Mouse (Mus musculus) forebrain, embryonic 13.5 days (tissue): ENCODE data around the gene Ola1. TPM values are rescaled to one million over a fixed set of nuclear protein-coding genes. Genes with fewer than 3 reads are reported as not detected.
A peak's percentile ranks its signal among the peaks of the same experiment; 100 is the strongest.

Experiments
- ATAC-seq: fragments of 200-750 bp; cut with Nextera tagmentation; 2 replicates; pipeline ENCODE4 v1.8.0; 2017
- H3K27ac ChIP-seq: fragments of 300-500 bp; sonication (generic); 2 replicates; pipeline ENCODE4 v1.5.1; 2015; ENCODE audit warnings: inconsistent platforms, mild to moderate bottlenecking, moderate library complexity
- H3K27me3 ChIP-seq: fragments of 300-500 bp; sonication (generic); 2 replicates; pipeline ENCODE4 v1.6.1; 2015; ENCODE audit warnings: mild to moderate bottlenecking, inconsistent platforms
- H3K36me3 ChIP-seq: fragments of 300-500 bp; sonication (generic); 2 replicates; pipeline ENCODE4 v1.6.1; 2015; ENCODE audit warnings: mild to moderate bottlenecking, inconsistent platforms; ENCODE audit not compliant: poor library complexity, severe bottlenecking
- H3K4me1 ChIP-seq: fragments of 300-500 bp; sonication (generic); 2 replicates; pipeline ENCODE4 v1.6.1; 2015; ENCODE audit warnings: inconsistent platforms
- H3K4me2 ChIP-seq: fragments of 300-500 bp; sonication (generic); 2 replicates; pipeline ENCODE4 v1.6.1; 2015; ENCODE audit warnings: inconsistent platforms, mild to moderate bottlenecking, moderate library complexity
- H3K4me3 ChIP-seq: fragments of 300-500 bp; sonication (generic); 2 replicates; pipeline ENCODE4 v1.5.1; 2015; ENCODE audit warnings: mild to moderate bottlenecking, inconsistent platforms
- H3K9ac ChIP-seq: fragments of 300-500 bp; sonication (generic); 2 replicates; pipeline ENCODE4 v1.6.1; 2015; ENCODE audit warnings: mild to moderate bottlenecking, inconsistent platforms
- H3K9me3 ChIP-seq: fragments of 300-500 bp; sonication (generic); replicated peaks from 2 replicates; pipeline ENCODE4 v1.6.1; 2016; ENCODE audit warnings: inconsistent platforms
- WGBS: fragments of 180-500 bp; shearing (Covaris S2); methylation state at CpG from one replicate; pipeline ENCODE4 v1.1.7; 2015; 5-methylcytosine and 5-hydroxymethylcytosine counted together
- polyA plus RNA-seq: library from polyadenylated mRNA; unstranded; fragments of >200 nt; fragmentation: Nextera tagmentation; extraction: Ambion mirVana; gene quantifications from 2 replicates; pipeline ENCODE4 v1.2.1, GENCODE M21; 2015

Ola1 gene
- 104 and 115 TPM in 2 replicates for polyA plus RNA-seq

GRCm38 (mm10) chr2:73218913-73219312 lies at the start of gene Ola1:
Gene Ola1, minus strand, starts transcription at chr2:73218924.
- H3K4me3 ChIP-seq: no peak within 1 kb of the TSS
- no peak within 1 kb of the TSS for H3K4me2 ChIP-seq
- no peaks in the 10 kb centered on the region for H3K36me3 ChIP-seq
- 90% methylated on average over 5 of the region's 5 CpGs for WGBS
- H3K27ac ChIP-seq: no peak within 1 kb of the TSS
- peaks cover 4% of the 10 kb centered on the region for H3K4me1 ChIP-seq
- ATAC-seq: no peak
- no peaks in the 10 kb centered on the region for H3K27me3 ChIP-seq
- H3K9ac ChIP-seq: no peak within 1 kb of the TSS
- H3K9me3 ChIP-seq: no peaks in the 10 kb centered on the region

DNA sequence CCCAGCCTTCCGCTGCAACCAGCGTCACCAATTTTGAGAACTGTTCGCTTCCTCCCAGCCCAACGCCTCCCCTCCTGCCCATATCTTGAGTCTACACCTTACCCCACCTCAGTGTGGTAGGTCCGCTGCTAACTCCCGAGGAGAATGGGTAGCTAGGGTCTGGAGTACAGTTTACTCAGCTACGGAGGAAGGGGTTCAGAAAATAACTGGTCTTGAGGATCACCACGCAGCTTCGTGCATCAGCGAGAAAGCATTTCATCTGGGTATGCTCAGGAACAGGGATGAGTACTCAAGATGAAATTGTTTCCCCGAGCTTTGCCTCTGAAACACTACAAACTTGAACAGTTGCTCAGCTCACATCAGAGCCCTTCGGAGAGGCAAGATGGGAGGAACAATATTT lies 49.6 kb upstream of the Ola1 start:
- Histone ChIP-seq H3K9me3 (no peaks in the 10 kb centered on the region), H3K27ac (peak overlapping the region; percentile 55), H3K36me3 (peaks cover under 1% of the 10 kb centered on the region; the same call in 1 of the 2 replicates), H3K4me1 (peaks cover 61% of the 10 kb centered on the region), H3K9ac (peak overlapping the region; percentile 26; the same call in 1 of the 2 replicates), H3K4me2 (peak overlapping the region; percentile 48), H3K27me3 (peaks cover 86% of the 10 kb centered on the region), H3K4me3 (peak overlapping the region; percentile 17)
- WGBS: under 1% methylated on average over 12 of the region's 12 CpGs
- no peak for ATAC-seq

DNA sequence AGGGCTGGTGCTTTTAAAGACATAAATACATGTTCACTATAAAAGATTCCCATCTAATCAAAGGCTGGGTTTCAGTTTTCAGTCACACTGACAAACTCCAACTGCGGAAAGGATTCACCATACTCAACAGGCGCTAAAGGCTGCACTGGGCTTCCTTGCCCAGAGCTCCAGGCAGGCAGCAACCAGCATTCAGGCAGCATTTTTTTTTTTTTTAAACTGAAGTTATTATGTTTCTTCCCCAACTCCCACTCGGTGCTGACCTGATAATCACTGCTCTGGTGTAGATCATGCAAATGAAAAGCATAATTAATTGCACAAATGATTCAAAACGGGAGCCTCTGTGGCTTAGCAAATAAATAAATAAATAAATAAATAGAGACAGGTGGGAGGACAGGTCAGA lies 49.1 kb upstream of the Ola1 start:
- Histone ChIP-seq H3K4me1 (peaks cover 57% of the 10 kb centered on the region), H3K27me3 (peaks cover 86% of the 10 kb centered on the region)
- 2% methylated on average over 4 of the region's 4 CpGs for WGBS

DNA sequence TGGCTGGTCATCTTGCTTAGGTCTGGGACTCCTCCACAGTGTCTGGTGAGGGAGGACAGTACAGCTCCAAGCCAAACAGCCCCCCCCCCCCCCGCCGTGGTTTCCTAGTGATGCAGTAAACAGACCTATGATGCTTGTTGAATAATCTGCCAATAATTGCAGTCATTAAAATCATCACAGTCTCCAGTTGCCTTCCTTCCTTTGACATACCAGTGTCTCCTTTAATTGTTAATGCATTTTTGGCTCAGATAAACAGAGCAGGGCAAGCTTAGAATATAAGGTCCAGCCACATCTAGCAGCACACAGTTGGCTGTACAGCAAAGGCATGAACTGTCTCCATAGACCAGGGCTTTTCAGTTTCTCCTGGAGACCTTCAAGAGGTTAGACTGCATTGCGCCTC lies 48.5 kb upstream of the Ola1 start:
- H3K4me2 ChIP-seq: no peak overlapping the region
- peaks cover 53% of the 10 kb centered on the region for H3K4me1 ChIP-seq
- H3K9ac ChIP-seq: no peak overlapping the region
- no peak overlapping the region for H3K27ac ChIP-seq
- WGBS: 12% methylated on average over 3 of the region's 3 CpGs
- ATAC-seq: no peak
- H3K4me3 ChIP-seq: no peak overlapping the region
- H3K27me3 ChIP-seq: peaks cover 86% of the 10 kb centered on the region
- H3K9me3 ChIP-seq: no peaks in the 10 kb centered on the region
- no peaks in the 10 kb centered on the region for H3K36me3 ChIP-seq

More for the DNA sequence above, 49.1 kb upstream of the Ola1 start:
- Histone ChIP-seq H3K9ac (peak overlapping the region; percentile 26; the same call in 1 of the 2 replicates), H3K36me3 (no peaks in the 10 kb centered on the region), H3K9me3 (no peaks in the 10 kb centered on the region), H3K4me2 (peak overlapping the region; percentile 48), H3K27ac (peak overlapping the region; percentile 55; the same call in 1 of the 2 replicates), H3K4me3 (peak overlapping the region; percentile 17)
- ATAC-seq: no peak

DNA sequence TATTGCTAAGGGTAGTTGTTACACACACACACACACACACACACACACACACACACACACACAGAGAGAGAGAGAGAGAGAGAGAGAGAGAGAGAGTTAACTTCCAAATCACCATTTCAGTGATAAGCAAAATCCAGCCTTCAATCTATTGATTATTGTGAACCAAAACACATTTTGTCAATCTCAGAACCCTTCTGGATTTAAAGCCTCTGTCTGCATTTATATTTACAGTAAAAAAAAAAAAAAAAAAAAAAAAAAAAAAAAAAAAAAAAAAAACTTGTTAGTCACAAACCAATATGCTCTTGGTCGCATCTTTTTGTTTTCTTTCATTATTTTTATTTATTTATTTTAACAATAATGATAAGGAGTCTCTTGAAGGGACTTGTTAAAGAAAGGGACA lies 47.9 kb upstream of the Ola1 start:
- no peaks in the 10 kb centered on the region for H3K9me3 ChIP-seq
- H3K4me2 ChIP-seq: no peak overlapping the region
- H3K27ac ChIP-seq: no peak overlapping the region
- no peak overlapping the region for H3K9ac ChIP-seq
- WGBS: 60% methylated on average over 1 of the region's 1 CpGs
- peaks cover 86% of the 10 kb centered on the region for H3K27me3 ChIP-seq
- peaks cover 53% of the 10 kb centered on the region for H3K4me1 ChIP-seq
- H3K36me3 ChIP-seq: no peaks in the 10 kb centered on the region
- H3K4me3 ChIP-seq: no peak overlapping the region
- no peak for ATAC-seq

- no peak for ATAC-seq
- H3K9ac ChIP-seq: no peak overlapping the region
- peaks cover 2% of the 10 kb centered on the region; the same call in 1 of the 2 replicates for H3K9me3 ChIP-seq
- H3K27ac ChIP-seq: no peak overlapping the region
- peaks cover 81% of the 10 kb centered on the region for H3K27me3 ChIP-seq
- 6% methylated on average over 5 of the region's 5 CpGs for WGBS
- H3K36me3 ChIP-seq: no peaks in the 10 kb centered on the region
- H3K4me3 ChIP-seq: no peak overlapping the region
- H3K4me1 ChIP-seq: peaks cover 47% of the 10 kb centered on the region
- peak overlapping the region; percentile 11; the same call in 1 of the 2 replicates for H3K4me2 ChIP-seq
Observed at GRCm38 (mm10) chr2:73266011-73266410, 47.3 kb upstream of the Ola1 start.

DNA sequence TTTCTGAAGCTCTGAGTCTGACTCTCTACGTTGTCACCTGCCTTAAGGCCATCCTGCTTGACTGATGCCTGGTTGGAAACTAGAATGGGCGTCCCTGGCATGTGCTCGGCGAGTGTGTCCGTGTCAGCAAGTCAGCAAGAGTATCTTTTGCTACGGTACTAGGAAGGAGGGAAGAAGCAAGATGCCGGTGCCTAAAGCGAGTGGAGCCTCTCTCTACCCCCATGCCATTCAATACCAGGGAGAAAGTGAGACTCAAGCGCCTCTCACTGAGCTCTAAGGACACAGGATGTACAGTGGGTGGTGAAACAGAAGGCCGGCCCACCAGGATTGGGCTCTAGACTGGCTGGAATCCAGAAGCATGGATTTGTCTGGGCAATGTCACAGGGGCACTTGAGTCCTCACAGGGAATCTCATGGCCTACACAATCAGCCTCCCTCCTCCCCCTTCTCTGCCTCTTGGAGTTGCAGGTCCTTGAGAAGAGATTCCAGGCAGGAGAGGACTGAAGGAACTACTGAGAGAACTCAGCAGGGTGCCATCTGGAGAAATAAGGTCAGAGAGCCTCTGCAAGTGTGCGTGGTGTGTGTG lies 46.0 kb upstream of the Ola1 start:
- Histone ChIP-seq H3K9me3 (peaks cover 4% of the 10 kb centered on the region; the same call in 1 of the 2 replicates), H3K27me3 (peaks cover 68% of the 10 kb centered on the region), H3K9ac (peak overlapping the region; percentile 47; the same call in 1 of the 2 replicates), H3K27ac (no peak overlapping the region), H3K4me1 (peaks cover 34% of the 10 kb centered on the region), H3K36me3 (no peaks in the 10 kb centered on the region), H3K4me2 (peak overlapping the region; percentile 65), H3K4me3 (peak overlapping the region; percentile 40; the same call in 1 of the 2 replicates)
- peak; percentile 23; the same call in 1 of the 2 replicates for ATAC-seq
- 6% methylated on average over 11 of the region's 11 CpGs for WGBS

- Histone ChIP-seq H3K4me3 (peak overlapping the region; percentile 40), H3K27ac (no peak overlapping the region), H3K9ac (peak overlapping the region; percentile 47; the same call in 1 of the 2 replicates), H3K9me3 (peaks cover 4% of the 10 kb centered on the region; the same call in 1 of the 2 replicates), H3K27me3 (peaks cover 67% of the 10 kb centered on the region), H3K36me3 (no peaks in the 10 kb centered on the region), H3K4me1 (peaks cover 32% of the 10 kb centered on the region), H3K4me2 (peak overlapping the region; percentile 65)
- peak; percentile 29 for ATAC-seq
- WGBS: under 1% methylated on average over 38 of the region's 38 CpGs
Observed at GRCm38 (mm10) chr2:73263794-73264610, 45.3 kb upstream of the Ola1 start.

GRCm38 (mm10) chr2:73263172-73263765 lies 44.5 kb upstream of the Ola1 start:
- WGBS: 3% methylated on average over 16 of the region's 16 CpGs
- Histone ChIP-seq H3K27ac (no peak overlapping the region), H3K9ac (peak overlapping the region; percentile 47; the same call in 1 of the 2 replicates), H3K9me3 (peaks cover 4% of the 10 kb centered on the region; the same call in 1 of the 2 replicates), H3K27me3 (peaks cover 65% of the 10 kb centered on the region), H3K4me2 (peak overlapping the region; percentile 65), H3K4me1 (peaks cover 32% of the 10 kb centered on the region), H3K4me3 (peak overlapping the region; percentile 40), H3K36me3 (no peaks in the 10 kb centered on the region)
- no peak for ATAC-seq

DNA sequence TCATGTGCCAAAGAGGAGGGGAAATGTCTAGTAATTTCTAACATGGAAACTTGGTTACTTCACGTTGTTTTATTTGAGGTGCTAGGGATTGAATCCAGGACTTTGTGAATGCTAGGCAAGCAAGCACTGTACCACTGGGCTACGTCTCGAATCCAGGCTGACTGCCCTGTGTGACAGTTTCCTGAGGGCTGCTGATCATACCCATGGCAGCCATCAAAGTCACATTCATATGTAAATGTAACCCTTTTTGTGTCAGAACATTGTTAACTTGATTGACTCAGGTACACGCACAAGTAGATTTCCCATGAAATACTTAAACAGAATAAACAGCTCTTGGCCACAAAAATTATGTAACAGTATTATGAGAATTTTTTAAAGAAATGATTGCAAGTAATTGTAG lies 30.0 kb upstream of the Ola1 start:
- H3K27ac ChIP-seq: no peak overlapping the region
- no peak overlapping the region for H3K4me2 ChIP-seq
- H3K36me3 ChIP-seq: no peaks in the 10 kb centered on the region
- H3K9ac ChIP-seq: no peak overlapping the region
- H3K4me3 ChIP-seq: no peak overlapping the region
- H3K4me1 ChIP-seq: no peaks in the 10 kb centered on the region
- 37% methylated on average over 4 of the region's 4 CpGs for WGBS
- no peaks in the 10 kb centered on the region; the same call in 1 of the 2 replicates for H3K9me3 ChIP-seq
- no peaks in the 10 kb centered on the region for H3K27me3 ChIP-seq
- no peak for ATAC-seq

- no peak for ATAC-seq
- Histone ChIP-seq H3K9me3 (no peaks in the 10 kb centered on the region), H3K4me1 (no peaks in the 10 kb centered on the region), H3K27me3 (no peaks in the 10 kb centered on the region), H3K4me2 (no peak overlapping the region), H3K9ac (no peak overlapping the region), H3K36me3 (no peaks in the 10 kb centered on the region), H3K4me3 (no peak overlapping the region), H3K27ac (no peak overlapping the region)
- 78% methylated on average over 4 of the region's 4 CpGs for WGBS
Observed at GRCm38 (mm10) chr2:73241299-73241698, 22.6 kb upstream of the Ola1 start.

DNA sequence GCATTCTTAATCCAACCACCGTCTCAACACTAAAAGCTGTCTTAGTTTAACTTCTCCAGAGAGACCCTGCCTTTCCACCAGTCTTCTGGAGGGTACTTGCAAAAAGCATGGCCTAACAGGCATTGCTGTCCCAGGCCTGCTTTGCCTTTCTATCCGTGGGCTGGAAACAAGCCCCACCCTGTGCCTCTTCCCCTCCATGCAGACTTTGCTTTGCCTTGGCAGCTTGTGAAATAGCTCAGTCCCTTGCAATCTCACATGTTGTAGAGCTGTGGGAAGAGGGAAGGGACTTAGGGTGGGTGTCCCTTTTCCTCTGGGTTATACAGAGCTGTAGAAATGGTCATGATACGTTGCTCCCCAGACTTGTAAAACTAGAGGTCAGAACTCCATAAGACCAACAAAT lies 12.4 kb upstream of the Ola1 start:
- H3K27me3 ChIP-seq: no peaks in the 10 kb centered on the region
- no peak overlapping the region for H3K4me3 ChIP-seq
- no peak overlapping the region for H3K4me2 ChIP-seq
- no peak overlapping the region for H3K27ac ChIP-seq
- no peaks in the 10 kb centered on the region for H3K9me3 ChIP-seq
- H3K9ac ChIP-seq: no peak overlapping the region
- 46% methylated on average over 3 of the region's 3 CpGs for WGBS
- H3K4me1 ChIP-seq: no peaks in the 10 kb centered on the region
- H3K36me3 ChIP-seq: no peaks in the 10 kb centered on the region
- no peak for ATAC-seq
